Mouse (Mus musculus): Measurements from ENCODE around the gene Umps.

Umps gene

GRCm38 (mm10) chr16:33966538-33967282 is at the start of gene Umps:
Gene Umps (minus strand): TSS chr16:33967038.
- CTCF ChIA-PET: interaction anchor here (0.9 kb wide), 1 partner anchor 9 kb away, joined by 3 read pairs; no protein-coding TSS in a partner anchor

GRCm38 (mm10) chr16:34011991-34012845 is 45.4 kb upstream of the Umps start:
- CTCF ChIA-PET: no interaction called here

DNA sequence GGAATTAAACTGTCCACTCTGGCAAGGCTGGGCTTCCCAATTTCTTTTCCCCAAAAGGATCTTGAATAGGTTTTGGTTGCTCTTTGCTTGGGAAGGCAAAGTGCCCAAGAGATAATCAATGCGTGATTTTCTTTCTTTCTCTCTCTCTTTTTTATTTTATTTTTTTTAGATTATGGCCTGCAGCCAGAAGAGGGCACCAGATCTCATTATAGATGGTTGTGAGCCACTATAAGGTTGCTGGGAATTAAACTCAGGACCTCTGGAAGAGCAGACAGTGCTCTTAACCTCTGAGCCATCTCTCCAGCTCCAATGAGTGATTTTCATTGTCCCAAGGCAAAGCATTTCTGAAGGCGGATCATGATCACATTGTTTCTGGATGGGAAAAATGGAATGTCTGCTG is 42.7 kb upstream of the Umps start:
- CTCF ChIA-PET: no interaction called here

DNA sequence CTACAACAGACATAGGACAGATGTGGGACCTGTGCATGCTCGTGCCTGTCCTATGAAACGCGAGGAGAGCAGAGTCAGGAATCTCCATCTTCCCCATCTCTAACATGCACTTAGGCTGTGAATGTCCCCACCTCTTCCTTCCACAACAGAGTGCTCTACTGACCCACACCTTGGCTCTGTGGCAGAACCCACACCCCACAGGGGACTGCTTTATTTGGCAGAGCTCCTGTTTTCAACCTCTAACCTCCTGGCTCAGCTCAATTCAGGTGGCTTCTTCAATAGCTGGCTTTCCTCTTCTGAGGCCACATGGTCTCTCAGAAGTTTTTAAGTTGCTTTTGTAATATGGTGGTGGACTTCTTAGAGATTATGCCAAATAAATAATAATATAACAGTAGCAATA is 39.1 kb upstream of the Umps start:
- CTCF ChIA-PET: no interaction called here

GRCm38 (mm10) chr16:34004128-34004578 is 37.3 kb upstream of the Umps start:
- CTCF ChIA-PET: no interaction called here

- CTCF ChIA-PET: no interaction called here
Measured at GRCm38 (mm10) chr16:34003566-34004127, 36.8 kb upstream of the Umps start.

DNA sequence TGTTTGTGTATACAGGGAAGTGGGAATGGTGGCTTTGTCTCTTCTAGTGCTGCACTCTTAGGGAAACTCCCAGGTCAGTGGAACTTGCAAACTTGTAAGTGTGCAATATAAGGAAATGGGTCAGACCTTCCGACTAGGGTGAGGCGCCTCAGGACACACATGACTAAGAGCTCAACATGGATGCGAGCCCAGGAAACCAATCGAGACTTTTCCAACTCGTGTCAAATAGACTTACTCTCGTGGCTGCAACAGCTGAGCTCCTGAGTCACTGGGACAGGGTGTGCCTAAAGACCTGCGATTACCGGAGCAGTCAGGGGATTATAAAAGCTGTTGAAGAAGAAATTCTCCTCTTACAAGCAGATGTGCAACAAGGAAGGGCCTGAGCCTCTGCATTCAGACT is 33.9 kb upstream of the Umps start:
- CTCF ChIA-PET: interaction anchor here (1.0 kb wide), 1 partner anchor 12 kb away, joined by 3 read pairs; no protein-coding TSS in a partner anchor

- CTCF ChIA-PET: interaction anchor here (0.8 to 1.4 kb wide), 4 partner anchors 15 to 118 kb away, joined by 3 to 5 read pairs (median 4); no protein-coding TSS in a partner anchor
Measured at GRCm38 (mm10) chr16:33999388-33999787, 32.5 kb upstream of the Umps start.

DNA sequence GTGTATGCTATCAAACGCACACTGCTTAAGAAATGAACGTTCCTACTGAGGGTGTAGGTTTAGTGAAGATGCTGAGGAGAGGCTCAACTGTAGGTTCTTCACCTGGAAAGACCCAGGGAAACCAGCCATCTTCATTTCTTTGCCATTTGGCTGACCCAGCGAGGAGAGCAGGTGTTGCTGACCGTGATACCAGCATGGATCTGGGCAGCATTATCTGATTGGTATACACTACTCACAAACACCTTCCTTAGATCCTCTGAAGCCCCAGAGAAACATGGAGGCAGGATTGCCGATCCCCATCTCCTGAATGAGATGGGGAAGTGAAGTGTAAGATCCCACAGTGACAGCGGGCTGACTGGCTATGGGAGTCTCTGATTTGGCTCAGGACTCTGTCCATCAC is 31.2 kb upstream of the Umps start:
- CTCF ChIA-PET: no interaction called here

DNA sequence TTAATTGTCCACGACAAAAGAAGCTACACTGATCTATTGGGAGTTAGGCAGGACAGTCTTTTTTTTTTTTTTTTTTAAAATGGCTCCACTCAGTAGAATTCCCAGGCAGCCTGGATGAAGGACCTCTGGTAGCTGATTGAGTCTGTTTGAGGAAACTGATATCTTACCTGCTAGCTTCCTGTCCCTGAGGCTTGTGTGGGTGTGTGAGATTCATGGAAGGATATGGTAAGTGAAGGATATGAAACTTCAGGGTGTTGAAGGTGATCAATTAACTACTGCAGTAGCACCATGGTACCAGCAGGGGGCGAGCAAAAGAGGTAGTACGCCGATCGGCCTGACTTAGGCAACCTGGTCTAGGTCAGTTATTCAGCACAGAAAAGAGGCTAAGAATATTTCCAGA is 29.2 kb upstream of the Umps start:
- CTCF ChIA-PET: interaction anchor here (0.5 to 2.6 kb wide), 2 partner anchors 23 to 118 kb away, joined by 3 to 22 read pairs; no protein-coding TSS in a partner anchor

DNA sequence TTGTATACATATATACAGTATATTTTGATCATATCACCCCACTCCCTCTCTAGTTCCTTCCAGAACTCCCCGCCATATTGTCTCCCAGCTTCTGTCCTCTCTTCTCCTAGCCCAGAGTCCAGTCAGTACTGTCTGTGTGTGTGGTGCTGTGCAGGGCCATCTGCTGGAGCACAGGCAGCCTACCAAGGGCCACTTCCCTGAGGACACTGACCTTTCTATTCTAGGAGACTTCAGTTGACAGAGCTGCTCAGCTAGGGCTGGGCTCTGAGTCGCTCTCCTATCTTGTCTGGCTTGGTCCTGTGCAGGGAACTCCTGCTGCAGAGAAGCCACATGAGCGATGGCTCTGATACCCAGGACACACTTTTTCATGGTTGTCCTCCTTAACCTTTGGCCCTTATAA is 28.7 kb upstream of the Umps start:
- CTCF ChIA-PET: interaction anchor here (2.6 kb wide), 1 partner anchor 119 kb away, joined by 22 read pairs; no protein-coding TSS in a partner anchor

DNA sequence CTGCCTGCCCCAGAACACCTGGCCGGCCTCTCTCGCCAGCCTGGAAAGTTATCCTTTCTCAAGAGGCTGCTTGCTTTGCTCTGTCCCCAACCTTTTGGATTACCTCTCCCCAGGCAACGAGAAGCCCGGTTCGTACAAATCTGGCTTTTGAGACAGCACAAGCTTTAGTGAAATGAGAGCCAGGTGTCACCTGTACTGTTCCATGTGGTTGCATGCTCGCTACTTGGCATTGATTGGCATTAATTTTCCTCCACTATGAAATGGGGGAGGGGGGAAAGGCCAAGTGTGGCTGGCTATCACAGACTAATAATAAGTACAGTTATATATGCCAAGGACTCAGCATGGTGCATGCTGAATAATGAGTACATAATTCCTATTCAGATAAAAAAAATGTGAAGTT is 27.5 kb upstream of the Umps start:
- CTCF ChIA-PET: interaction anchor here (2.6 kb wide), 1 partner anchor 120 kb away, joined by 22 read pairs; no protein-coding TSS in a partner anchor

- CTCF ChIA-PET: no interaction called here
Measured at GRCm38 (mm10) chr16:33990712-33991111, 23.9 kb upstream of the Umps start.

- CTCF ChIA-PET: interaction anchor here (1.3 to 1.6 kb wide), 2 partner anchors 12 kb away, joined by 3 to 5 read pairs; no protein-coding TSS in a partner anchor
Measured at GRCm38 (mm10) chr16:33989106-33989505, 22.3 kb upstream of the Umps start.

DNA sequence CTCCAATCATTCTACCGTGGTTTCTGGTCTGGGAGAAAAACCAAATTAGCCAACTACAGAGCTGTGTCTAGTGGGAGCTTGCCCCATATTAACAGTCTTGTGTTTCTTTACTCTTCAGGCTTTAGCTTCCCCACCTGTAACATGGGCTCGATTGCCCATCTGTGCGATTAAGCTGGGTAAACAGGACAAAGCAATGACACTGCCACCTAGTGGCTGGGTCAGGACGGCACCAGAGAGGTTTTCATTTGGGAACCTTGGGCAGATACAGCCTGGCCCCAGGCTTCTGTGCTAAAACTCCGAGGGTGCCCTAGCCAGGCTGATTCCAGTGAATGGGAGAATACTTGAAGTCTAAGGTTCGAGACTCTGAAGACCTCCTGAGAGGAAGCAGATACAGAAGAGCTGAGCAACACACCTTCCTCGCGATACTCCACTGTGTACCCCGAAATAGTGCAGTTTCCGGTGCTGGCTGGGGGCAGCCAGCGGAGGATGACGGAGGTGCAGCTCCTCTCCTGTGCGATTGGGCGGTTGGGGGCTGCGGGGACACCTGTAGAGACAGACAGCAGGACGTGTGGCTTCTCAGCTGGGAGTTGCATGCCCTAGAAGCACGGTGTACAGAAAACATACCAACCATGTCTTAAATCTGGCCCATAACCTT is 21.6 kb upstream of the Umps start:
- CTCF ChIA-PET: interaction anchor here (0.6 to 1.6 kb wide), 3 partner anchors 12 to 158 kb away, joined by 3 to 5 read pairs (median 4); no protein-coding TSS in a partner anchor

- CTCF ChIA-PET: interaction anchor here (0.6 to 0.7 kb wide), 2 partner anchors 8 to 12 kb away, joined by 3 read pairs; no protein-coding TSS in a partner anchor
Measured at GRCm38 (mm10) chr16:33986993-33987392, 20.2 kb upstream of the Umps start.

GRCm38 (mm10) chr16:33985372-33985771 is 18.5 kb upstream of the Umps start:
- CTCF ChIA-PET: interaction anchor here (0.6 kb wide), 1 partner anchor 85 kb away, joined by 3 read pairs; no protein-coding TSS in a partner anchor

DNA sequence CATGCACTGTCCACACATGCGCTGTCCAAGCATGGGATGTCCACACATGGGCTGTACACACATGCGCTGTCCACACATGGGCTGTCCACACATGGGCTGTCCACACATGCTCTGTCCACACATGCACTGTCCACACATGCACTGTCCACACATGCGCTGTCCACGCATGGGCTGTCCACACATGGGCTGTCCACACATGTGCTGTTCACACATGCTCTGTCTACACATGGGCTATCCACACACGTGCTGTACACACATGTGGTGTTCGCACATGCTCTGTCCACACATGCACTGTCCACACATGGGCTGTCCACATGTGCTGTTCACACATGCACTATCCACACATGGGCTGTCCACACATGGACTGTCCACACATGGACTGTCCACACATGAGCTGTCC is 16.9 kb upstream of the Umps start:
- CTCF ChIA-PET: no interaction called here

DNA sequence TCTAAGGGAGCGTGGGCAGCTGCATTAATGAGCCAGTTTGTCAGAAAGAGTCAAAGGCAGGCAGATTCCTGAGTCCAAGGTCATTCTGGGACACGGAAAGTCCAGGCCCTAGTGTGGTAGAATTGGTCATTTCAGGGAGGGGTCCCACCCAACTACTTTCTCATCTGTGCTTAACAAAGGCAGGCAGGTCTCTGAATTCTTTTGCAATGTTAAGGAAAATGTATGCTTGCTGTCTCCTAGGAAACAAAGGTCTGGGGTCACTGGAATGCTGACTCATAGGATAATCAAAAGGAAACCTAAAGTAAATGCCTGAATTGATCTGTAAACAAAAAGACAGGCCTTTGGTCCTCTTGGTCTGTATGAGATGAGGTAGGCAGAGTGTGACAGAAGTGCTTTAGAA is 13.0 kb upstream of the Umps start:
- CTCF ChIA-PET: no interaction called here

DNA sequence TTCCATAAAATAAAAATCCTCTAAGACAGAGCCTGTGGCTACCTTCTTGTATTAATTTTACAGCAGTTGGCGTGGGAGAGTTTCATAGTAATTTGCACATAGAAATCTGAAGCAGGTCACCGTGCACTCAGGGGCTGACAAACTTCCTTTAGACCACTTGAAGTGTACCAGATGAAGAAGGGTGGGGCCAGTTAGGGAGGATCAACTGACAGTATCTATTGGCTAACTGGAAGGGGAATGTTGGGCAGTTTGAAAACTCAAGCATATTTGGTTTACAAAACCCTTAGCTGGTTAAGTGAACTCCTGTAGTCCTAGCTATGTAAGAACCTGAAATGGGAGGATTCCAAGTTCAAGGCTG is 424 bp upstream of the Umps start:
- CTCF ChIA-PET: interaction anchor here (0.9 kb wide), 1 partner anchor 8 kb away, joined by 3 read pairs; no protein-coding TSS in a partner anchor

- CTCF ChIA-PET: interaction anchor here (0.9 kb wide), 1 partner anchor 10 kb away, joined by 3 read pairs; no protein-coding TSS in a partner anchor
Measured at GRCm38 (mm10) chr16:33965878-33966537, 830 bp downstream of the Umps start.
